8 mouse cellular contexts compared by ENCODE assay signal in genomic region chr7:64077526-64077925, GRCm38 (mm10).
DNase-seq lines count a peak whose midpoint lies in the region; ATAC-seq and TF ChIP-seq lines count a peak whose summit lies in the region.

No protein-coding gene starts in this region.

- peak; percentile 44; the same call in 1 of the 2 replicates for TF ChIP-seq CTCF in kidney, postnatal 0 days (IDR thresholded peaks at IDR 0.05; ENCODE audit: low read depth)
- peak; percentile 36; the same call in 1 of the 2 replicates for TF ChIP-seq CTCF in bone marrow, adult 2 months (IDR thresholded peaks at IDR 0.05; ENCODE audit: control insufficient read depth, insufficient read depth, low read length)

- TF ChIP-seq POLR2A in bone marrow, adult 2 months (IDR thresholded peaks at IDR 0.05; ENCODE audit: borderline replicate concordance, control insufficient read depth, low read depth, low read length), result no peak

- 73% methylated on average over 4 of the region's 4 CpGs for WGBS in kidney, postnatal 0 days
- WGBS in kidney, embryonic 14.5 days, result 72% methylated on average over 4 of the region's 4 CpGs
- 71% methylated on average over 4 of the region's 4 CpGs for WGBS in bone marrow, adult 2 months
- 80% methylated on average over 4 of the region's 4 CpGs for WGBS in hindbrain, embryonic 10.5 days

- no peak overlapping the region for H3K4me3 ChIP-seq in kidney, postnatal 0 days (replicated peaks; ENCODE audit: low read depth, low read length)
- no peak overlapping the region for H3K4me3 ChIP-seq in kidney, embryonic 14.5 days (ENCODE audit: low read length)
- no peak overlapping the region for H3K4me3 ChIP-seq in bone marrow, adult 2 months (replicated peaks; ENCODE audit: control insufficient read depth, low read depth, low read length)
- H3K4me3 ChIP-seq in hindbrain, embryonic 10.5 days, result no peak overlapping the region

- no peak overlapping the region for H3K4me2 ChIP-seq in kidney, postnatal 0 days (ENCODE audit: low read length)
- no peak overlapping the region for H3K4me2 ChIP-seq in kidney, embryonic 14.5 days (replicated peaks; ENCODE audit: low read depth, low read length)

- no peak for DNase-seq in kidney, postnatal 0 days (ENCODE audit: low spot score)
- DNase-seq in 416B (ENCODE audit: low read depth), result peak; percentile 43
- DNase-seq in kidney, postnatal 14 days, result peak; percentile 15
- no peak for DNase-seq in c-Kit-positive CD71-positive TER-119-positive erythroid progenitor cells, embryonic 14.5 days (ENCODE audit: low spot score)
- DNase-seq in hindbrain, embryonic 10.5 days (ENCODE audit: low spot score), result no peak
- DNase-seq in urinary bladder, postnatal 14 days (ENCODE audit: low spot score), result no peak

- H3K9me3 ChIP-seq in kidney, postnatal 0 days (replicated peaks; ENCODE audit: low read length), result no peaks in the 10 kb centered on the region
- no peaks in the 10 kb centered on the region for H3K9me3 ChIP-seq in kidney, embryonic 14.5 days (ENCODE audit: control insufficient read depth, low read length)
- H3K9me3 ChIP-seq in hindbrain, embryonic 10.5 days, result no peaks in the 10 kb centered on the region

- no peak overlapping the region for H3K27ac ChIP-seq in kidney, postnatal 0 days
- H3K27ac ChIP-seq in kidney, embryonic 14.5 days (ENCODE audit: low read depth, low read length), result no peak overlapping the region
- H3K27ac ChIP-seq in bone marrow, adult 2 months (ENCODE audit: control insufficient read depth, insufficient read depth, low read depth, low read length, poor library complexity), result no peak overlapping the region
- H3K27ac ChIP-seq in hindbrain, embryonic 10.5 days, result no peak overlapping the region

- H3K27me3 ChIP-seq in kidney, postnatal 0 days (ENCODE audit: insufficient read depth, low read length), result no peaks in the 10 kb centered on the region
- no peaks in the 10 kb centered on the region for H3K27me3 ChIP-seq in kidney, embryonic 14.5 days (ENCODE audit: control insufficient read depth, insufficient read depth, low read length)
- no peaks in the 10 kb centered on the region for H3K27me3 ChIP-seq in hindbrain, embryonic 10.5 days (ENCODE audit: insufficient read depth, poor library complexity, severe bottlenecking)

- no peaks in the 10 kb centered on the region for H3K4me1 ChIP-seq in kidney, postnatal 0 days (replicated peaks; ENCODE audit: insufficient read depth, low read length)
- no peaks in the 10 kb centered on the region for H3K4me1 ChIP-seq in kidney, embryonic 14.5 days (ENCODE audit: control insufficient read depth, insufficient read depth, low read length)
- no peaks in the 10 kb centered on the region for H3K4me1 ChIP-seq in bone marrow, adult 2 months (ENCODE audit: control insufficient read depth, insufficient read depth, low read length)
- H3K4me1 ChIP-seq in hindbrain, embryonic 10.5 days (replicated peaks), result no peaks in the 10 kb centered on the region

- ATAC-seq in kidney, postnatal 0 days (replicated peaks; ENCODE audit: low FRiP score, low read depth), result no peak
- no peak for ATAC-seq in kidney, embryonic 14.5 days (ENCODE audit: low FRiP score, low TSS enrichment)

- H3K36me3 ChIP-seq in kidney, postnatal 0 days (ENCODE audit: insufficient read depth, low read length), result no peaks in the 10 kb centered on the region
- H3K36me3 ChIP-seq in kidney, embryonic 14.5 days (ENCODE audit: control insufficient read depth, insufficient read depth, low read length), result no peaks in the 10 kb centered on the region
- H3K36me3 ChIP-seq in hindbrain, embryonic 10.5 days, result no peaks in the 10 kb centered on the region

- H3K9ac ChIP-seq in kidney, postnatal 0 days (ENCODE audit: low read depth, low read length), result no peak overlapping the region
- H3K9ac ChIP-seq in kidney, embryonic 14.5 days (ENCODE audit: low read depth, low read length), result no peak overlapping the region

Comparison
In these comparisons a context has a peak if more than half of its experiments do, and no peak if none do; other contexts are left out.
1. DNase-seq: peak in 416B (single experiment) and kidney, postnatal 14 days (single experiment); none in kidney, postnatal 0 days (single experiment), c-Kit-positive CD71-positive TER-119-positive erythroid progenitor cells, embryonic 14.5 days (single experiment), hindbrain, embryonic 10.5 days (single experiment) and urinary bladder, postnatal 14 days (single experiment).